Mouse (Mus musculus): ENCODE measurements at regions not wholly inside any gene's neighbourhood (a gene's known extent, or its start where the extent isn't known, plus 50 kb on each side); places are given as distances from the start of the nearest gene placed in this dataset.

DNA sequence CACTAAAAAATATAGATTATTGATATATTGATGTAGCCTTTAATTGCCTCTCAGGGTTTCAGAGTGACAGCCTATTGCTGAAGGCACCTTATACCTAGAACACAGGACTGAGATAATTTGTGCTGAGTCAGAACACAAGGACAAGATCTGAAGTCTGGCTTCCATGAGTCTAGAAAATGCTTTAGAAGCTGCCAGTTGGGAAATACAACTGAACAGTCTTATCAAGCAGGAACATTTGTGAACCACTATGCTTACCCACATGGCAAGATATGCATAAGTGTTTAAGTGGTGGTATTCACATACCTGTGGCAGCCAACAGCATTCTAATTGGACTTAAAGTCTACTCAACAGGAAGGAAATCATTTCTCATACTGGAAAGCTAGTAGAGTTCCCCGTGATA lies 202.1 kb upstream of the Tpm3-rs7 start:
- no peak overlapping the region for H3K4me3 ChIP-seq
- no peaks in the 10 kb centered on the region for H3K9me3 ChIP-seq
- H3K36me3 ChIP-seq: no peaks in the 10 kb centered on the region
- ATAC-seq (ENCODE audit: low FRiP score): no peak
- 97% methylated on average over 1 of the region's 1 CpGs for WGBS
- H3K9ac ChIP-seq: no peak overlapping the region
- no peaks in the 10 kb centered on the region for H3K4me1 ChIP-seq (replicated peaks)
- no peaks in the 10 kb centered on the region for H3K27me3 ChIP-seq
- no peak overlapping the region for H3K4me2 ChIP-seq
- no peak overlapping the region for H3K27ac ChIP-seq

DNA sequence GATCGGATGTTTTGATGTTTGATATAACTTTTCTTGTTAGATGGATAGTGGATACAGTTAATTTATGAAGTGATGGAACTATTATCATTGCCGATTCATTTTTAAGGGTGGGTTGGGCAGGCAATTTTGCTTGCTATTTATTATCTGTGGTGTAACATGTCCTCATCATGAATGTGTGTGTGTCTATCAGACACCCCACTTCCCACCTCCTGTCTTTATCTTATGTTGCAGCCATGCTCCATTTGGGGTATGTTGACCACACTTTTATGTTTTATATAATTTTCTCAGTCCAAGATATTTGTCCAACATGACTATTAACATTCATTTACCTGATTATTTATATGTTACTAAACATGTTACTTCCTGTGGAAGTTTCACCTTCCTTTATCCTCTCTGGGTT lies 175.6 kb upstream of the Tpm3-rs7 start:
- Histone ChIP-seq H3K4me3 (no peak overlapping the region), H3K27ac (no peak overlapping the region), H3K9ac (no peak overlapping the region), H3K4me2 (no peak overlapping the region), H3K4me1 (replicated peaks) (no peaks in the 10 kb centered on the region), H3K27me3 (no peaks in the 10 kb centered on the region), H3K9me3 (no peaks in the 10 kb centered on the region), H3K36me3 (no peaks in the 10 kb centered on the region)
- no peak for ATAC-seq (ENCODE audit: low FRiP score)
- 95% methylated on average over 2 of the region's 2 CpGs for WGBS

DNA sequence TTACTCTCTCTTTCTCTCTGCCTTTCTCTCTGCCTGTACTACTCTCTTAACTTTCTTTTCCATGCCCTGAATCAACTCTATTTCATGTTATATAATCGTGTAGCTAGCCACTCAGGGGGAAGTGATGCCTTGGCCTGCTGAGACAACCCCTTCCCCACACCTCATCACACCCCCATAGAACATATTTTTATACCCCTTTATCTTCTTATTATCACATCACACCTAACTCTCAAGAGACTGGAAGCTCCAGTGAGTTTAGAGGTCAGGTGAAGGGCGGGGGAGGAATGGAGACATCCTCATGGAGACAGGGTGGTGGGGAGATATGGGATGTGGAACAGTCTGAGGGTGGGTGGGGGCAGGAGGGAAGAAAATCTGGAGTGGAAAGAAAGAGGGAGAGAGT lies 145.8 kb upstream of the Tpm3-rs7 start:
- no peaks in the 10 kb centered on the region for H3K9me3 ChIP-seq
- ATAC-seq (ENCODE audit: low FRiP score): no peak
- no peak overlapping the region for H3K4me3 ChIP-seq
- H3K9ac ChIP-seq: no peak overlapping the region
- H3K4me2 ChIP-seq: no peak overlapping the region
- H3K36me3 ChIP-seq: no peaks in the 10 kb centered on the region
- H3K4me1 ChIP-seq (replicated peaks): no peaks in the 10 kb centered on the region
- H3K27me3 ChIP-seq: no peaks in the 10 kb centered on the region
- no peak overlapping the region for H3K27ac ChIP-seq
- WGBS: 90% methylated on average over 2 of the region's 2 CpGs

DNA sequence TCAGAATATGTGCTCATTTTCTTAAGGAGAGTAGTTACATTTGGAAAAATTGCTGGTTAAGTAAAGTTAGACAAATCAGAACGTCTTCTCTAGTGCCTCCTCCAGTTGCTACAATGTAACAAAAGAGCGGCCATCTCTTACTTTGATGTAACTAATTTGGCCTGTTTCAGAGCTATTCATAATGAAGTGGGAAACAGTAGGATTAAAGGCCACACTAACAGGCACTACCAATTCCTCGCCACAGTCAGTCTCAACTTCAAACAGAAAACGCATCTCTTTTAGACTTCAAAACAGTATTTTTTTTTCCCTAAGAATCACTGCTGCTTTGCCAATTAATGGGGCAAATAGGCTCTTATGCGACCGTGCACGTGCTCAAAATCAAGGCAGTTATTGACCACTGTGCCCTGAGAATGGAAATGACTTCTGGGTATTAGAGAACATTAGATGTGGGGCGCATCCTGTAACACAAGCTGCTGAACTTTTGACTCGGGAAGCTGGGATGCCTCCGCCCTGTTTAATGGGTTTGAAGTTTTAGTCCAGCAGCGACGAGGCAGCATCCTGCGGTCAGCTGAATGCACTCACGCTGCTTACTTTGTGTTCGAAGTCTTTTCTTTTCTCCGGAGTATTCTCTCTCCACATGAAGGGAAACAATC lies 131.9 kb upstream of the Tpm3-rs7 start:
- Histone ChIP-seq H3K9me3 (no peaks in the 10 kb centered on the region), H3K4me1 (replicated peaks) (peaks cover 6% of the 10 kb centered on the region), H3K27ac (no peak overlapping the region), H3K36me3 (no peaks in the 10 kb centered on the region), H3K9ac (no peak overlapping the region), H3K27me3 (no peaks in the 10 kb centered on the region), H3K4me3 (peak overlapping the region; percentile 20; the same call in 1 of the 2 replicates), H3K4me2 (peak overlapping the region; percentile 48)
- no peak for ATAC-seq (ENCODE audit: low FRiP score)
- 15% methylated on average over 16 of the region's 16 CpGs for WGBS

DNA sequence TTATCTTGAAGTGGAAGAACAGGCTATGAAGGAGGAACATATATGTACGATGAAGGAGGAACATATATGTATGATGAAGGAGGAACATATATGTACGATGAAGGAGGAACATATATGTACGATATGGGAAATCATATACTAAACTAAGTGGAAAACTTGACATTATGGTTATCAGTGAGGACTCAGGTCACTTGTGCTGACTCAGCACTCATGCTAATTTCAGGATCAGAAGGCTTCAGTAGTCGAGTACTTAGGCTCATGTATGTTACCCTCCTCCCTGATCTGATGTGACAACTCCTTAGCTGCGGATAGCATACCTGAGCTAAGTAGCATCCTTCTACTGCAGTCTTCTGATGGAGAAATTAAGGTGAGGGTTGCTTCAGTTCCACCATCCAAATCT lies 102.4 kb upstream of the Tpm3-rs7 start:
- H3K4me3 ChIP-seq: no peak overlapping the region
- no peaks in the 10 kb centered on the region for H3K4me1 ChIP-seq (replicated peaks)
- no peak overlapping the region for H3K9ac ChIP-seq
- 91% methylated on average over 5 of the region's 5 CpGs for WGBS
- H3K27me3 ChIP-seq: no peaks in the 10 kb centered on the region
- H3K9me3 ChIP-seq: no peaks in the 10 kb centered on the region
- H3K36me3 ChIP-seq: no peaks in the 10 kb centered on the region
- ATAC-seq (ENCODE audit: low FRiP score): no peak
- H3K4me2 ChIP-seq: no peak overlapping the region
- H3K27ac ChIP-seq: no peak overlapping the region

Data from hindbrain, embryonic 13.5 days (tissue).